Mouse (Mus musculus): ENCODE results near the gene Gm45713. TPM values are rescaled to one million over a fixed set of nuclear protein-coding genes. Genes with fewer than 3 reads are reported as not detected.

Gene Gm45713
- polyA plus RNA-seq, 1 experiment from 2014 or later = not detected

DNA sequence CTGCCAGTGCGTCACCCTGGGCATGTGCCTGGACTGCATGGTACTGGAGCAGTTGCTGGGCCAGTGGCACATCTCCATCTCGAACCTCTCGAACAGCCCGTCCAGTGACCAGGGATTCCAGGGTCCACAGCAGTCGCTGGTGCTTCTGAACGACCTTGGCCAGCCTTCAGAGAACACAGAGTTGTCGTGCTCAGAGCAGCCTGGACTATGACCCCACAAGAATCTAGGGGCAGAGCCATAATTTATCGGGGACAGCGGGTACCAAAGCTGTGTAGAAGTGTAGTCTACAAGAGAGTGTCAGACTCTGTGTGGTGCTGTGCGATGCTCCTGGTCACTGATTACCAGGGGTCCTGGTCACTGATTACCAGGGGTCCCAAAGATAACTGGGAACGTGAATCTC lies 11.9 kb upstream of the Gm45713 start:
- peak overlapping the region; percentile 77 for H3K27ac ChIP-seq (ENCODE audit: low read length)
- no peak overlapping the region for H3K9ac ChIP-seq (replicated peaks; ENCODE audit: low read length)
- H3K27me3 ChIP-seq (ENCODE audit: insufficient read depth, low read length) = no peaks in the 10 kb centered on the region
- peaks cover 38% of the 10 kb centered on the region for H3K36me3 ChIP-seq (ENCODE audit: insufficient read depth, low read length)
- H3K9me3 ChIP-seq (ENCODE audit: low read length) = no peaks in the 10 kb centered on the region
- no peak overlapping the region; the same call in 1 of the 2 replicates for H3K4me3 ChIP-seq (ENCODE audit: low read length)
- H3K4me2 ChIP-seq (replicated peaks; ENCODE audit: low read depth, low read length) = 0 out of 2 replicates have a peak overlapping the region, but pooled peaks have one; percentile 3
- peaks cover 32% of the 10 kb centered on the region for H3K4me1 ChIP-seq (ENCODE audit: insufficient read depth, low read length)
- peak; percentile 62 for ATAC-seq (ENCODE audit: low FRiP score, low TSS enrichment)
- 69% methylated on average over 11 of the region's 11 CpGs for WGBS

DNA sequence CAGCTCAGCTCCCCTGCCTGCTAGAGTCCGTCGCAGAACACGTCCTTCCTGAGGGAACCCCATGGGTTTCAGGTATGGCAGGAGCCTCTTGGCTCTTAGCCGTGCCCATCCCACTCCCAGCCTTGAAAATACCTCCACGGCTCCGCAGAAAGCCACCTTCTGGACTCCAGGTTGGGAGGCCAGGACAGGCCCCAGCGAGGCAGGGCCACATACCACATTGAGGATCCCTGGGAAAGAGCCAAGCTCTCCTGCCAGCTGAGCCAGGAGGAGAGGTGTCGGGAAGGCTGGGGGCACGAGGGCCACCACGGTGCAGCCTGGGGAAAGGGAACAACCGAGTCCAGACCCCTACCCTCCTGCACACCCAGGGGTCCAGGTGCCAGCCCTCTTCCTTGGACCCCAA lies 11.2 kb upstream of the Gm45713 start:
- 0 out of 2 replicates have a peak overlapping the region, but pooled peaks have one; percentile 3 for H3K4me2 ChIP-seq (replicated peaks; ENCODE audit: low read depth, low read length)
- peaks cover 32% of the 10 kb centered on the region for H3K4me1 ChIP-seq (ENCODE audit: insufficient read depth, low read length)
- H3K36me3 ChIP-seq (ENCODE audit: insufficient read depth, low read length) = peaks cover 43% of the 10 kb centered on the region
- no peaks in the 10 kb centered on the region for H3K9me3 ChIP-seq (ENCODE audit: low read length)
- ATAC-seq (ENCODE audit: low FRiP score, low TSS enrichment) = no peak
- WGBS = 95% methylated on average over 11 of the region's 11 CpGs
- no peaks in the 10 kb centered on the region for H3K27me3 ChIP-seq (ENCODE audit: insufficient read depth, low read length)
- H3K9ac ChIP-seq (replicated peaks; ENCODE audit: low read length) = peak overlapping the region; percentile 25
- peak overlapping the region; percentile 77 for H3K27ac ChIP-seq (ENCODE audit: low read length)
- H3K4me3 ChIP-seq (ENCODE audit: low read length) = no peak overlapping the region

DNA sequence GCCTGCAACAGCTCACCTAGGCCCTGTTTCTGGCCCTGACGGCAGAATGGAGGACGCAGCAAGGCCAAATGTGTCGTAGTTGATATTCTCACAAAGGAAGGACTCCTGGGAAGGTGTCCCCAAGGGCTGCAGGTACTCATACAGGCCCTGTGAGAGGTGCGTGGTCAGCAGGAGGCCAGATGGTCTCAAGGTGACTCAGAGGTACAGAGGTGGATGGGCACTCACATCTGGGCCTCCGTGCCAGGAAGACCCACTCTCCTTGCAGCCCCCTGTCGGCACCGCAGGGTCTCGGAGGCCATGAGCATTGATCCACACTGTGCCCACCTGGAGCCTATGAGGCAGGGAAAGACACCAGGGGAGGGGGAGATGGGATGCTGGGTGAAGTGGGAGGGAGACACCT lies 9.4 kb upstream of the Gm45713 start:
- H3K27ac ChIP-seq (ENCODE audit: low read length) = no peak overlapping the region
- peaks cover 50% of the 10 kb centered on the region for H3K36me3 ChIP-seq (ENCODE audit: insufficient read depth, low read length)
- no peak for ATAC-seq (ENCODE audit: low FRiP score, low TSS enrichment)
- H3K27me3 ChIP-seq (ENCODE audit: insufficient read depth, low read length) = no peaks in the 10 kb centered on the region
- no peaks in the 10 kb centered on the region for H3K9me3 ChIP-seq (ENCODE audit: low read length)
- H3K9ac ChIP-seq (replicated peaks; ENCODE audit: low read length) = no peak overlapping the region
- no peak overlapping the region for H3K4me2 ChIP-seq (replicated peaks; ENCODE audit: low read depth, low read length)
- H3K4me3 ChIP-seq (ENCODE audit: low read length) = no peak overlapping the region
- H3K4me1 ChIP-seq (ENCODE audit: insufficient read depth, low read length) = peaks cover 15% of the 10 kb centered on the region
- WGBS = 94% methylated on average over 8 of the region's 8 CpGs

DNA sequence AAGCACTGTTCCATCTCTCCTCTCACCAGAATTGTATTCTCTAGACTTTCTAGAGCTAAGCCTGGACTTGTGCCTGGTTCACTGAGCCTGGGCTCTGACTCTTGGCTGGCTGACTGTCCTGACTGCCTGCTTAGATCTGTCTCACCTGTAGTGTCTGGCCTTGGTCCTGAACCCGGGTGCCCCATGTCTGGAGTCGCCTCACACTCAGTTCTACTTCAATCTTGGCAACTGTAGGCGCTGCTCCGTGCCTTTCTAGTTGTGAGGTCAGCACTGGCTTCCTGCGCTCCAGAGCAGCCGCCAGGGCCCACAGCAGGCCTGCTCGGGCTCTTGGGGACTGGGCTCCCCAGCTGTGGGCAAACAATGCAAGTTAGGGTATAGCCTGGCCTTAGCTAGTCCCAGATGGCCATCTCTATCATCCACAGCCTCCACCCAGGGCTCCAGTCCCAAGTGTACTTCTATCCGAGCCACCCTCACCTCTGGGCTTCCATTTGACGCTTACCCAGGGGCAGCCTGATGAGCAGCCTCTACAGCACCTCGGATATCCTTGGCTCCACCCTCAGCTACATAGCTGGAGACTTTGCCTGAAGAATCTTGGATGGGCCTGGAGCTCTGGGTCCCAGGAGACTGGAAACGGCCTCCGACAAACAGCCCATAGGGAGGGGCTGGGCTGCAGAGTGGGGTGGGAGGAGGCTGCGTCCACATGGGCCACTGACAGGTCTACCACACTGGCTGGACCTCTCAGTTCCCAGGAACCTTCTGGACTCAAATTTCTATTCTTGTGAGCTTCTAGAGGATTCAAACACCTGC lies 8.5 kb upstream of the Gm45713 start:
- no peak for ATAC-seq (ENCODE audit: low FRiP score, low TSS enrichment)
- 88% methylated on average over 13 of the region's 13 CpGs for WGBS

DNA sequence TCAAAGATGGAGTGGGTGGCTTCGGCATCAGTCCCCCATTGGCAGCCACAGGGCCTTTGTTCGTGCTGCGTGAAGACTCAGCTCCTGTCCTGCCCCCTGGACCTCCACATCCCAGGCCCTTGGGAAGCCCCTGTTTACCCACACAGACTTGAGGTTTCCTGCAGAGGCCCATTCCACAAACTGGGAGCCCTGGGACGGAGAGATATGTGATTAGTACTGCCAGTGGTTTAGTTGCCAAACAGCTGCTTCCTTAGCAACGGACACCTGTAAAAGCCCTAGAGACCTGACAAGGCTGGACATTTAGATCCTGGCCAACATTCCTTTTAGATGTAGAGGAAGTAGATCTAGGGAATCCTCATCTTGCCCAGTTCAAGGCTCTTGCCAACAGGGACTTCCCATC lies 5.9 kb upstream of the Gm45713 start:
- Histone ChIP-seq H3K4me1 (ENCODE audit: insufficient read depth, low read length) (no peaks in the 10 kb centered on the region), H3K9ac (replicated peaks; ENCODE audit: low read length) (no peak overlapping the region), H3K27ac (ENCODE audit: low read length) (no peak overlapping the region), H3K9me3 (ENCODE audit: low read length) (no peaks in the 10 kb centered on the region), H3K4me3 (ENCODE audit: low read length) (no peak overlapping the region), H3K4me2 (replicated peaks; ENCODE audit: low read depth, low read length) (no peak overlapping the region), H3K27me3 (ENCODE audit: insufficient read depth, low read length) (no peaks in the 10 kb centered on the region), H3K36me3 (ENCODE audit: insufficient read depth, low read length) (peaks cover 44% of the 10 kb centered on the region)
- no peak for ATAC-seq (ENCODE audit: low FRiP score, low TSS enrichment)
- WGBS = 89% methylated on average over 5 of the region's 5 CpGs

More for the DNA sequence above, 8.5 kb upstream of the Gm45713 start:
- no peak overlapping the region for H3K9ac ChIP-seq (replicated peaks; ENCODE audit: low read length)
- H3K4me2 ChIP-seq (replicated peaks; ENCODE audit: low read depth, low read length) = no peak overlapping the region
- H3K36me3 ChIP-seq (ENCODE audit: insufficient read depth, low read length) = peaks cover 50% of the 10 kb centered on the region
- no peak overlapping the region for H3K27ac ChIP-seq (ENCODE audit: low read length)
- H3K27me3 ChIP-seq (ENCODE audit: insufficient read depth, low read length) = no peaks in the 10 kb centered on the region
- H3K4me3 ChIP-seq (ENCODE audit: low read length) = no peak overlapping the region
- H3K4me1 ChIP-seq (ENCODE audit: insufficient read depth, low read length) = peaks cover 8% of the 10 kb centered on the region; the same call in 1 of the 2 replicates
- H3K9me3 ChIP-seq (ENCODE audit: low read length) = no peaks in the 10 kb centered on the region

DNA sequence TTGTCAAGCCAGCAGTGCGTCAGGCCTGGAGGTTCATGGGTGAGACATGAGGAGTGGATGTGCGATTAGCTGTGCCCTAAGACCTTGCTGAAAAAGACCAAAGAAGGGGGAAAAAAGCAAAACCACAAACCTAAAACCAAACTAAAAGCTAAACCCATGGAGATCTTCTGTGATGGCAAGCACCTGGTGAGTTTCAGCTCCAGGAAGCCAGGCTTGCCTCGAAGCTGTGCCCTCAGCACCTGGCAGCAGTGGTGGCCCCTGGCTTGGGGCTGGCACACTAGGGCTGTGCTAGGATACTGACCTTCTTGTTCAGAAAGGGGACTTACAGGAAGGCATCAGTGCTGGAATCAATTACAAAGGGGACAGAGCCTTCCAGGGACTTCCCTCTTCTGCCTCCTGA lies 5.3 kb upstream of the Gm45713 start:
- Histone ChIP-seq H3K27me3 (ENCODE audit: insufficient read depth, low read length) (no peaks in the 10 kb centered on the region), H3K36me3 (ENCODE audit: insufficient read depth, low read length) (peaks cover 40% of the 10 kb centered on the region), H3K9ac (replicated peaks; ENCODE audit: low read length) (no peak overlapping the region), H3K4me1 (ENCODE audit: insufficient read depth, low read length) (no peaks in the 10 kb centered on the region), H3K4me3 (ENCODE audit: low read length) (no peak overlapping the region), H3K4me2 (replicated peaks; ENCODE audit: low read depth, low read length) (no peak overlapping the region), H3K27ac (ENCODE audit: low read length) (no peak overlapping the region), H3K9me3 (ENCODE audit: low read length) (no peaks in the 10 kb centered on the region)
- 92% methylated on average over 3 of the region's 3 CpGs for WGBS
- no peak for ATAC-seq (ENCODE audit: low FRiP score, low TSS enrichment)

DNA sequence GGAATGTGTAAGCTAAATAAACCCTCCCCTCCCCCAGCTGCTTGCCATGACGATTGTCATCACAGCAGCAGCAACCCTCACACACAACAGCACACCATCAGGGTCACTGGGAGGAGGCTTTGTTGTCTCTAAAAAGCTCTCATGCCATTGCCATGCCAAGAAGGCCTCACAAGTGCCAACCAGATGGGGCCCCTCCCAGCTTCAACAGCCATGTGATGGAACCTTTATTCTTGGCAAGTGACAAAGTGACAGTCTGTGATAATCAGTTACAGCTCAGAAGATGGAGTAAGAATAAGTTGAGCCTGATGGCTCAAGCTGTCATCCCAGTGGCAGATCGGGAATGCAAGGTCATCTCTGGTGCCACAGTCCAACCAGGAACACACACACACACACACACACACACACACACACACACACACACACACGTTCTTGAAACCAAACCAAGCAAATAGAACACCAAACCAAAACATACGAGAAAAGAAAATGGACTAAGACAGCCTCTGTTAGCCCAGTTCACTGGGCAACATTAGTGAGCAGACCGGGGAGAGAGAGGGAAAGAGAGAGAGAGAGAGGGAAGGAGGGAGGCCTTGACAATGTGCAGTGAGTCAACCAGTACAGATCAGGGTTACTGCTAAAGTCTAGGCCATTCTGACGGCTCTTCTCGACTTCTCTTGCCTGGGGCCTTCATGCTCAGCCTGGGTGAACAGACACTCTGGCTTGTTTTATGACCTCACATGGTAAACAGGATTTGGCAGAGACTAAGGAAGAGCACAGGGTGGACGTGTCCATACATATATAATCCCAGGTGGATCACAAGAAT lies 4.1 kb upstream of the Gm45713 start:
- Histone ChIP-seq H3K9me3 (ENCODE audit: low read length) (no peaks in the 10 kb centered on the region), H3K4me2 (replicated peaks; ENCODE audit: low read depth, low read length) (no peak overlapping the region), H3K9ac (replicated peaks; ENCODE audit: low read length) (no peak overlapping the region), H3K27me3 (ENCODE audit: insufficient read depth, low read length) (no peaks in the 10 kb centered on the region), H3K27ac (ENCODE audit: low read length) (no peak overlapping the region), H3K4me1 (ENCODE audit: insufficient read depth, low read length) (0 out of 2 replicates have a peak, but pooled peaks cover 4% of the 10 kb centered on the region), H3K4me3 (ENCODE audit: low read length) (no peak overlapping the region), H3K36me3 (ENCODE audit: insufficient read depth, low read length) (peaks cover 30% of the 10 kb centered on the region)
- ATAC-seq (ENCODE audit: low FRiP score, low TSS enrichment) = no peak
- WGBS = 71% methylated on average over 8 of the region's 8 CpGs

DNA sequence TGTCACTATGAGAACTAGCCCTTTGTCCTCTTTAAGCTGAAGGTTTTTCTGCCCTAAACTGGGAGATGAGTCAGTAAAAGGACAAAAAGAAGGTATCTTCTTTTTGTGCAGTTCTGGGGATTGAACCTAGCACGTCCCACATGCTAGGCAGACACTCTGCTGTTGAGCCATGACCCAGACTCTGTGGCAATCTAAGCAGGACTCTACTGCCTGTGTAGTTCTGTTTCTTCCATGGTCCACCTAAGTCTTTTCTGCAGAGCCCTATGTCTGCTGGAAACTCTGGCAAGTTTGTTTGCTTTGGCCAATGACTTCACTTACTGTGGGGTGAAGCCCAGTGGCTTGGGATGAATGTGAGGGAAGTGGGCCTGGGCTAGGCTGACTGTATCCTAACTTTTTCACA lies 2.4 kb upstream of the Gm45713 start:
- Histone ChIP-seq H3K4me1 (ENCODE audit: insufficient read depth, low read length) (0 out of 2 replicates have a peak, but pooled peaks cover 4% of the 10 kb centered on the region), H3K4me3 (ENCODE audit: low read length) (no peak overlapping the region), H3K27me3 (ENCODE audit: insufficient read depth, low read length) (no peaks in the 10 kb centered on the region), H3K36me3 (ENCODE audit: insufficient read depth, low read length) (peaks cover 14% of the 10 kb centered on the region), H3K4me2 (replicated peaks; ENCODE audit: low read depth, low read length) (no peak overlapping the region), H3K9ac (replicated peaks; ENCODE audit: low read length) (no peak overlapping the region), H3K27ac (ENCODE audit: low read length) (no peak overlapping the region), H3K9me3 (ENCODE audit: low read length) (no peaks in the 10 kb centered on the region)
- ATAC-seq (ENCODE audit: low FRiP score, low TSS enrichment) = no peak
- WGBS = 77% methylated on average over 1 of the region's 1 CpGs

DNA sequence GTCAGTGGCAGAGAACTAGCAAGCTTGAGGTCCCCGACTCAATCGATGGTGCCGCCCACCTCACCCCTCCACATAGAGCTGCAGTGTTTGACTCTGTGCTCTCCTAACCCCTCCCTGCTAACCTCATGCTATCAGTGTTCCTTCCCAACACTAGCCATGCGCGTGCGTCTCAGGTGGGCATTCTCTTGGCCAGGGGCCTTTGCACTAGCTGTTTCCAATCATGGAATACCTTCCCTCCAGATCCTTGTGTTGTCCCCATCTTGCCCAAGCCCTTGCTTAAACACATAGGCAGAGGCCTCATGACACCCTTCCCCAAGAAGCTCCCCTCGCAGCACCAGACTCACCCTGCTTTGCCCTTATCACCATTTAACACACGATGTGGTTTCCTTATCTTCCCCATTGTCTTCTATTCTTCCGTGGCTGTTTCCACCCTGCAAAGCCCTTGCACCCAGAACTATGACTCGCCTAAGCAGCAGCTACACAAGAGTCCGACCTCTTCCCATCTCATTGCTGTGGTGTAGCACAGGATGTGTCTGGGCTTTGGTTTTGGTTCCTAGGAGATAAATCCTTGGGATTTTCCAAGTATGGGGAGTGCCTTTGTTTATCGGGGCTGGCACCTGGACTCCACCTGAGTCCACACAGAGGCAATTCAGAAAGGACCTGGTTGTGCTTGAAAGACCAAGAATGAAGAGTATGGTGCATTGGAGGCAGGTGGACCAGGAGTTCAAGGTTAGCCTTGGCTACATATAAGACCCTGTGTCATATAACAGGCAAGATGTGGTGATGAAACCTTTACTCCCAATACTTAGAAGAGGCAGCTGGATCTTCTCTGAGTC lies 1.4 kb upstream of the Gm45713 start:
- Histone ChIP-seq H3K4me3 (ENCODE audit: low read length) (no peak overlapping the region), H3K27ac (ENCODE audit: low read length) (no peak overlapping the region), H3K36me3 (ENCODE audit: insufficient read depth, low read length) (peaks cover 9% of the 10 kb centered on the region), H3K4me1 (ENCODE audit: insufficient read depth, low read length) (0 out of 2 replicates have a peak, but pooled peaks cover 4% of the 10 kb centered on the region), H3K9me3 (ENCODE audit: low read length) (no peaks in the 10 kb centered on the region), H3K9ac (replicated peaks; ENCODE audit: low read length) (no peak overlapping the region), H3K27me3 (ENCODE audit: insufficient read depth, low read length) (no peaks in the 10 kb centered on the region), H3K4me2 (replicated peaks; ENCODE audit: low read depth, low read length) (no peak overlapping the region)
- WGBS = 84% methylated on average over 12 of the region's 12 CpGs
- ATAC-seq (ENCODE audit: low FRiP score, low TSS enrichment) = no peak
